Mouse (Mus musculus) lung, postnatal 10 days (tissue): Measurements from ENCODE around the gene Baz2b.
"Not testable (repeated sequence)": the region's sequence is repeated elsewhere in the genome, so short reads cannot be mapped to it uniquely, and the experiment has no call there.

Experiments used
- DNase-seq: peaks from one replicate; pipeline ENCODE4 v3.0.0; 2021

Baz2b gene

DNA sequence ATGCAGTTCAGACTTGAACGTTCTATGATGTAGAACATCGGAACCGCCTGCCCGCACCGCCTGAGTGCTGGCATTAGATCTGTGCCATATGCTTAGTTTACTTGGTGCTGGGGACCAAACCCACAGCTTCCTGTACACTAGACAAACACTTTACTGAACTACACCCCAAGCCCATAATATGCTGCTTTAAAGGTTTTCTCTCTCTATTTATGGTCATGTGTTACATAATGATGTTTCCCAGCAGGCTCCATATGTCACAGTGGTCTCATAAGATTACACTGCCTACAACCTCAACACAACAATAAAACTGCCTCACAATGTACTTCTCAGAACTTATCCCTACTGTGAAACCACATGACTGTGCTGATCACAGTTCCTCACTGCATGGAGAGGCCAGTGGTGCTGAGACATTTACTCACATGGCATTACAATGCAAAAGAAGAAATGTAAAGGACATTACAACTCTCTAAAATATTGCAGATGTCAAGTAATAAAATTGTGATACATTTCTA is 9.5 kb downstream of the Baz2b start:
- DNase-seq = no peak

DNA sequence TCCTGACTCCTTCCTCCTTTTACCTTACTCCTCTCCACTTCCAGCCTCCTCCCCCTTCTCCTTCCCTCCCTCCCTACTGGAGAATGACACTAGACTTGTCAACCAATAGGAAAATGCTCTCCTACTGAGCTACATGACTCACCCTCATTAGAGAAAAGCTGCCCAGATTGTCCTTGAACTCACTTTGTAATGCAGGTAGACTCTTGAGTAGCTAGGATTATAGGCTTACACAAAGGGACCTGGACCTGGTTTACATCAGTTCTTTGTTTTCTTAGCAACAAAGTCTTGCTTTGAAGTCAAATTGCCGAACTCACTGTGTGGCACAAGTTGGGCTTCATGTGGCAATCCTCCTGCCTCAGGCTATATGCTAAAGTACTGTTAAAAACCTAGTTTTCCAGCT is 12.8 kb downstream of the Baz2b start:
- no peak for DNase-seq

DNA sequence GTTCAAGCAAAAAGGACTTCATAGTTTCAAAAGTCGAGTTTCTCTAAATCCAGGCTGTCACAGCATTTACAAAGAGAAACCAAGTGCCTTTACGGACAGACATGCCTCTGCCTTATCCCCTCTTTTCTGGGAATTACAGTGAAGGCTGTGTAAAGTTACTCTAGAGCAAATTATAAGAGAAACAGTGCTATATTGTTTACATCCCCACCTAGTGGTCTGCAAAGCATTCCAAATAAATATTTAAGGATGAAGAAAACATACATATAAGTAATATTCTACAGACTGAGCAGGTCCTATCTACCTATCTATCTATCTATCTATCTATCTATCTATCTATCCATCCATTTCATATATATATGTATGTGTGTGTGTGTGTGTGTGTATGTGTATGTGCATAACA is 27.9 kb downstream of the Baz2b start:
- no peak for DNase-seq

DNA sequence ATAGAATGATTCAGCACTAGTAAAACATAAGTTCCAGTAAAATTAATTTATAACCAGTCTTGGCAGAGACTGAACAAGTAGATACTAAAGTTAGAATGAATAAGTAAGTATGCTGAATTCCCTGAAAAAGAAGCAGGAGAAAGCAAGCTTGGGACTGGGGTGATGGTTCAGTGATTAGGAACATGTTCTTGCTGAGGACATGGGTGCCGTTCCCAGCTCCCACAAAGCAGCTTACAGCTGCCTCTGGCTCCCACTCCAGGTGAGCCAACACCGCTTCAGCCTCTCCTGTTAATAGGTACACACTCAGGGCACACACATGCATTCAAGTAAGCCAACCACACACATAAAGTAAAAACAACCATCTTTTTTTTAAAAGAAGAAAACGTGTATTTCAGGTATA is 32.1 kb downstream of the Baz2b start:
- DNase-seq = no peak

DNA sequence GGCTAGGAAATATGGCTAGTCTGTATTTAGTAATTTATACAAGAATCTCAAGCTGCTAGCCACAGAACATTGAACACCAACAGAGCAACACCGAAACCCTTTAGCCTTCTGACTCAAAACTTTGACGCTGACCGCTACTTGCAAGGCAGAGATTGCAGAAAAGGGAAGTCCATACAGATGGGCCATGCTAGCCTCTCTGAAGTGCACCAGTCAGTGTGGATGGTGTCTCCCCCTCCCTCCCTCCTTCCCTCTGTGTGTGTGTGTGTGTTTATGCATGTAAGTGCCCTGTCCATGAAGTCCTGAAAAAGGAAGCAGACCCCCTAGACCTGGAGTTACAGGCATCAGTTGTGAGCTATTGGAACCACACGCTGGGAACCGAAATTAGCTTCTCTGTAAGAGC is 33.6 kb downstream of the Baz2b start:
- no peak for DNase-seq

DNA sequence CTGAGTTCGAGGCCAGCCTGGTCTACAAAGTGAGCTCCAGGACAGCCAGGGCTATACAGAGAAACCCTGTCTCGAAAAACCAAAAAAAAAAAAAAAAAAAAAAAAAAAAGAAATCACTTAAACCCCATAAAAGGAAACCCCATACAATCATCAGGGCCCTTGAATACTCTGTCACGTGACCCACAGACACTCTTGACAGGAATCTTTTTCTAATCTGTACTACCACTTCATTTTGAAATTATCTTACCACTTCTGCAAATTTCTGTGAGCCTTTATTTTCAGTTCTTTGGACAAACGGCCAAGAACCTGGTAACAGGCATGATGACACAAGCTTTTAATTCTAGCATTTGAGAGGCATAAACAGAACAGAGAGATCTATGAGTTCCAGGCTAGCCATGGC is 34.6 kb downstream of the Baz2b start:
- DNase-seq = no peak

DNA sequence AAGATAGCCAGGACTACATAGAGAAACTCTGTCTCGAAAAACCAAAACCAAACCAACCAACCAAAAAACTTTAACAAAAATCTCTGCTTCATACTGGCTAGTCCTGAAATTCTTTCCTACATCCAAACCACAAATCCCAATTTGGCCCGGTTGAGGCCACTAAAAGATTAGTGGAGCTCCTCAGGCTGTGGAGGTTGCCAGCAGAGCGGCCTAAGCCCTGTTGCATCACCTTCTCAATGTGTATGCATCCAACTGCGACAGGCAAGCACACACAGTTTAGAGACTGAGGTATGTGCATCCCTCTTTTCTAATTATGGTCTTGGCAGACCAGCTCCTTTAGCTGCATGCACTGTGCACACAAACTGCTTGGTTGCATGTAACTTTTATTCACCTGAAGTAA is 36.0 kb downstream of the Baz2b start:
- no peak for DNase-seq

DNA sequence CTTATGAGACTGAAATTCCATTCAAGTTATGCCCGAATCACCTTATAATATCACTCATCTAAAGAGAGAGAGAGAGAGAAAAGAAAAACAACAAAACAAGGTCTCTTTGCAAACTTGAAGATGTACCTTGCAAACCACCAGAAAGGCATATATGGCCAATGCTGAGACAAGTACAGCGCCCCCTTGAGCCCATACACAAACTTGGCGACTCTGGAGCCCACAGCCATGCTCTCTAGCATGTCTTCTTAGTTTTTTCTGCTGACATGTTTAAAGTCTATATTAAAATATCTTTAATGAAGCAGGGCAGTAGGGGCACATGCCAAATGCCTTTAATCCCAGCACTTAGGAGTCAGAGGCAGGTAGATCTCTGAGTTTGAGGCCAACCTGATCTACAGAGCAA is 36.4 kb downstream of the Baz2b start:
- no peak for DNase-seq

DNA sequence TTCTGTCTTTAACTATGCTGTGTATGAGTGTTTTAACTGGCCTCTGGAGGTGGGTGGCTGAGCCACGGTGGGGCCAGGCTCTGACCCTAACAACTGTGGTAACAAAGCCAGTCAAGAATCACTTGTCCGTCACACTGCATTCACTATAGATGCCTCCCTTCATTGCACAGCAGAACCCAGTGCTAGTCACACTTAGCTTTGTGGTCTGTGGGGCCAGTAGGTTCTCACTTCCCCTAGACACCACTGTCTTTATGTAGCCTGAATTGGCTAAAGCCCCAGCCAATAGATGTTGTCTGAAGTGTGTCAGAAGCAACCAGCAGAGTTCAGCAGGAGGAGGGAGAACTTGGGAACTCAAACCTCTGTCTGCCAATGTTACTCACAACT is 37.1 kb downstream of the Baz2b start:
- DNase-seq = peak; percentile 5

DNA sequence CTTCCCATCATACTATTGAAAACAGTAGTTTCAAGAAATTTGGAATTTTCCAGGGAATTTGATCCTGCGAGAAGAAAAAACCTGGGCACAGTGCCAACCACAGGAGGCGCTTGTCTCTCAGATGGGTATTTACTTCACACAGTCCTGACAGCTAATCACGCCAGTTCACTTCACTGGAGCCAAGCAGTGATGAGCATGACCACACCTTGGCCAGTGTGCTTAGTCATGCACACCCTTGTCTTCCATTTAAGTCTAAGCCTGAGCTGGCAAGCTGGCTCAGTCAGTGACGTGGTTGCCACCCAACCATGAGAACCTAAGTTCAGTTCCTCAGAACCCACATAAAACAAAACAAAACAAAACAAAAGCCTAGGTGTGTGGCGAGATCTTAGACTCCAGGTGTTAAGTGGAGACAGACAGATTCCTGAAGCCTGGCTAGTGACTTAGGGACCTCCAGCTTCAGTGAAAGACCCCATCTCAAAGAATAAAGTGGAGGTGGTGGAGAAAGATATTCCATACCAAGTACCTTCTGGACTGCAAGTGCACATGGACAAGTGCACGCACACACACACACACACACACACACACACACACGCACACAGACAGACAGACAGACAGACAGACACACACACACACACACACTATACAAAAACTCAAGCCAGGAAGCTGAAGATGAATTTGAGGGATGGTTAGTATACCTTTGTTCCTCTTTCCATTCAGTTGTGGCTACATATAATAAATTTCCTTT is 37.7 kb downstream of the Baz2b start:
- peak; percentile 29 for DNase-seq

DNA sequence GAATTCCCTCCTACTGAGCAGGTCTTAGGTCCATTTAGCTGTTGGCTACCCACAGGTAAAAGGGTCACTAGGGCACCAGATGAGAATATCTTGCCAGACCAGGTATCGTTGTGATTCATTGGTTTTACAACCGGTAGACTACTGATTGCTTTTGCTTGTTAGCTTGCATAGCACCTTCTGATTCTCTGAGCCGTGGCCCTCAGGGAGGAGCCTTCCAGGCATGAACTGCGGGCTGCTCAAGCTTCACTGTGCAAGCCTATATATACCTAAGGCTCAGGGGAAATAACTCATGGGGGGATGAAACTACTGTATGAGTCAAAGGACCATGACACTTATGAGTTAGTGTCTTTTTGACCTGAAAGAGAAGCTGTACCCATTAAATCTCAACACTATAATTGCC is 42.8 kb downstream of the Baz2b start:
- no peak for DNase-seq

DNA sequence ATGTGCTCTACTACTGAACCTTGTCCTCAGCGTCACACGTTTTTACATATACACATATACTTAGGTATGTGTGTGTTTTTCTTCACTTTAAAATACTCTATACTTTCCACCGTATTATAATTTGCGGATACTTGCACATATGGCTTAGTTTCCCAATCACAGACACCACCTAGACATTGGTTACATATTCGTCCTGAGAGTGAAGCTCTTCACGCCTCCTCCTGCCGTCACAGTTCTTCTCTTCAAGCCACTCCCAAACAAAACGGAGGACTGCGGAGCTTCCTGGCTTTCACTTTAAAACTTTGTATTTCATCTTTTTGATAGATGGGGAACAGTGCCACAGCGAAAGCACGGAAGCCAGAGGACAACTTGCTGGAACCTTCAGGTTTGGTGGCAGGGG is 44.0 kb downstream of the Baz2b start:
- no peak for DNase-seq

DNA sequence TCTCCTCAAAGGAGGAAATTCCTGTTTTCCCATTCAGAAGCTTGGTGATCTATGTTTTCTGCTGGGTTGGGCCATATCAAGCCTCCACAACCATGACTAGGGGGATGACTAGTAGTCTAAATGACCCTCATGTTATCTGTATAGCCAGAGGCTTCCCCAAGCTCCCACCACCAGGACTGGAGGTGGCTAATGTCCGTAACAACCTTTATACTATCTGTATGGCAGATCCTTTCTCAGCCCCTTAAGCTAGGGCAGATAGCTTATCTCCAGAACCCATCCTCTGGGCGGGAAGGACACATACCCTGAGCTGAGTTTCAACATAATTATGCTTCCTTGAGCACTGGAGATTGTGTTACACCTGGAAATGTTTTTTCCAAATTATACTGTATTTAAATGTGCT is 45.9 kb downstream of the Baz2b start:
- no peak for DNase-seq

DNA sequence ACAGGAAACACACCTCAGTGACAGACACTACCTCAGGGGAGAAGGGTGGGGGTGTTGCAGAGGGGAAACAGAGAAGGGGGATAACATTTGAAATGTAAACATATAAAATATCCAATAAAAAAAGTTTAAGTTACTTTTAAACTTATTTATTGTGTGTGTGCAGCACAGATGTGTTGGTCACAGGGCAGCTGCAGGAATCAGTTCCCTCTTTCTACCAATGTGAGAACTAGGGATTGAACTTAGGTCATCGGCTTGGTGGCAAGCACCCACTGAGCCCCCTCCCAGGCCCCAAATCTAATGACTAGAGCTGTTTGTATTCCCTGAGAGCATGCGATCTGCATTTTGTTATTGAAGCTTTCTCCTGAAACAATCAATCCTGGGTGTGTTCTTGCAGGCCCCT is 57.2 kb downstream of the Baz2b start:
- no peak for DNase-seq

DNA sequence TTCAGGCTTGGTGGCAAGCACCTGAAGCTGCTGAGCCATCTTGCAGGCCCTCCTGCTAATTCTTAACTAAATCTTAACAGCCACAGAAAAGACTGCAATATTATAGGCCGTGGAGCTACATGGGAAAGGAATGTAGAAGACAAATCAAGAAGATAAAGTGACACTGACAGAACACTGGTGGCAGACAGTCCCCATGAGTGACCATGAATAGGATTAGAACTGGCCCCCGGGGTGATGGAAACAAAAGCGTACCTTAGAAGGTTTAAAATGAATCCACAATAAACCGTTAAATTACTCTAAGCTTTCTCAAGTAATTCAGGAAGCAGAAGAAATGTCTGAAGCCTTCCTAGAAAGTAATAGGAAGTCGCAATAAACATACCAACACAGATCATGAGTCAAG is 61.0 kb downstream of the Baz2b start:
- DNase-seq = no peak

DNA sequence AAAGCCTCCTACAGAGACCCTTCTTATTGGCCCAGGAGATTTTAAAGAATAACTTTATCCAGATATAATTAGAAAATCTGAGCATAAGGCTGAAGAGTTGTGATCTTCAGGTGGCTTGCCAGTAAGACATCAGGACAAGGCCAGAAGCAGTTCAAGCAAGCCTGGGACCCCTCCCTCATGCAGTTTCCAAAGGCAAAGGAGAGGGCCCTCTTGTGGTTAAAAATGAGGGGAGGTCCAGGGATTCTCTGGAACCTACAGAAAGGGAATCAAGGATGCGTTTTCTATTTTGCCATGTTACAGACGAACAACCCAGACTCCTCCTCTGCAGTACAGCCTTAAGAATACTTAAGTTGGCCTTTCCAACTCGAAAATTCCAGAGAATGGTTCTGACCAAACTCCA is 62.2 kb downstream of the Baz2b start:
- DNase-seq = no peak

DNA sequence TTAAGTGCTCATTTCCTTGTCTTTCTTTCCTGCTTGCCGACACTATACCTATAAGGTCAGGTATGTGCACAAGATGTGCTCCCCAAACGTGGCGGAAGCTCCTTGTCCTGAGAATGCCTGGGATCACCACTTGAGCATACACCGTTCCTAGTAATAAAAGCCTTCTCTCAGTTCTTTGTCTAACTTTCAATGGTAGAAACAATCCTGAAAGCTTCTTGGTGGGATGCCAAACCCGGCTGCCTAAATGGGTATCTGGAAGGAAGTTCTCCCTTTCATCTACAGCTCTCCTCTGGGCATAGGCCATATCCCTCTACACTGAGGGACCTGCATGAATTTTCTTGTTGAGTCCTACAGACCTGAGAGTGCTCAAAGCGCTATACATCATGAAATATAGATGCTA is 63.9 kb downstream of the Baz2b start:
- DNase-seq = peak; percentile 45

DNA sequence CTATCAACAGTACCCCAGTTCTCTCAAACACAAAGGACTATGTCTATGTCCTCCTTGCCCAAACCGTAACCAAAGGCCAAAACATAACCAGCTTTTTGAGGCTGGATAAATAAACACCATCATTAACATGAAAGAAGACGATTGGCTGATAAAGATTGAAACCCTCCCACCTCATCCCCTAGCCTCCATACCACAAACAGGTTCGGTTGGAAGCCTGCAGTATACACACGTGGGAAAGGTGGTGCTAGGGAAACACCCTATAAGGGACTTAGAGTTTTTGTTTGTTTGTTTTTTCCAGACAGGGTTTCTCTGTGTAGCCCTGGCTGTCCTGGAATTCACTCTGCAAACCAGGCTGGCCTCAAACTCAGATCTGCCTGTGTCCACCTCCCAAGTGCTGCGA is 66.3 kb downstream of the Baz2b start:
- no peak for DNase-seq

DNA sequence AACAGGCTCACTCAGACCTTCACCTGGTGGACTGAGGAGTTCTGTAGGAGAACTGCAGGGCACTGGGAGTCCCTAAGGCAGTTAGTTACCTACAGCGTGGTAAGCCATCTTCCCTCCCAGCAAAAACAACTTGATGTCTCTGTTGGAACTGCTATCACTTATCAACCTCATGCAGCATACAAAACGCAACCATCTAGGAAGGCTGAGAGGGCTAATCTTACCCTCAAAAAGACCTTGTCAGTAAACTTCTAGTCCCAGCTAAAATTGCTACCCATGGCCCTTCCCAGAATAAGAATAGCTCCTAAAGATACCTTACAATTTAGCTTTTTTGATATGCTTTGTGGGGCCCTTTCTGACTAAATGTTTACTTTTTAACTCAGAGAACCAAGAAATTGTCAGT is 67.4 kb downstream of the Baz2b start:
- no peak for DNase-seq

DNA sequence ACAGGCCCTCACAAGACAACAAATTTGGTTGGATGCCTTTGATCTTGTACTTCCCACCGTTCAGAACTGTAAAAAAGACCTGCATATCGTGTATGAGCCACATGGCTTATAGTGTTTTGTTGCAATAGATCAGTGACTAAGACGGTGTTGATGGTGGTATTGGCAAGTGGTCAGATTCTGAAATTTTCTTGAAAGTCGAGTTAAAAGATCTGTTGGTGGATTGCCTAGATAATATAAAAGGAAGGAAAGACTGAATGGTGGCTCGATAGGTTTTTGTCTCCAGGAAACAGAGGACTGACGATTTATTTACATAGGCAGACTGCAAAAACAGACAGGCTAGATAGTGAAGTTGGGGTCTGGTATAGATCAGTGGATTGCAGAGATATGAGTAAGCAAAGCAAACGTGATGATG is 70.9 kb downstream of the Baz2b start:
- no peak for DNase-seq

DNA sequence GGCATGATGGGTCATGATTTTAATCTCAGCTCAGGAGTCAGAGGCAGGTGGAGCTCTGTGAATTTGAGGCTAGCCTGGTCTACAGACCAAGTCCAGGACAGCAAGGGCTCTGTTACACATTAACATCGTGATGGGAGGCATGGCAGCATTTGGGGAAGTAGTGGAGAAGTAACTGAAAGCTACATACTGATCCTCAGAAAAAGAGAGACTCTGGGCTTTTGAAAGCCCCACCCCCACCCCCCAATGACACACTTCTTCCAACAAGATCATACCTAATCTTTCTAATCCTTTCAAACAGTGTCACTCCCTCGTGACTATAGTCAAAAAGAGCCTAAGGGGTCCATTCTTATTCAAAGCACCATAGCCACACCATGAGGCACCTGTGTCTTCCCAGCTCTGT is 73.8 kb downstream of the Baz2b start:
- DNase-seq = no peak

DNA sequence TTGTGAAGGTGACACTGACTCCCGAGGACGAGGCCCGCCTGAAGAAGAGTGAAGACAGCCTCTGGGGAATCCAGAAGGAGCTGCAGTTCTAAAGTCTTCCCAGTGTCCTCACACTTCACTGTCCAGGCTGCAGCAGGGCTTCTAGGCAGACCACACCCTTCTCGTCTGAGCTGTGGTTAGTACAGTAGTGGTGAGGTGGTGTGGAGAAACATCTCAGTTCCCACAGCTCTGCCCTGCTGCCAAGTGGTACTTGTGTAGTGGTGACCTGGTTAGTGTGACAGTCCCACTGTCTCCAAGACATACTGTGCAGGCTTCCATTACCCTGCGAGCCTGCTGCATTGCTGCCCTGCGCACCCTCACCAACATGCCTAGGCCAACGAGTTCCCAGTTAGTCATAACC is 74.7 kb downstream of the Baz2b start:
- not testable (repeated sequence) for DNase-seq

DNA sequence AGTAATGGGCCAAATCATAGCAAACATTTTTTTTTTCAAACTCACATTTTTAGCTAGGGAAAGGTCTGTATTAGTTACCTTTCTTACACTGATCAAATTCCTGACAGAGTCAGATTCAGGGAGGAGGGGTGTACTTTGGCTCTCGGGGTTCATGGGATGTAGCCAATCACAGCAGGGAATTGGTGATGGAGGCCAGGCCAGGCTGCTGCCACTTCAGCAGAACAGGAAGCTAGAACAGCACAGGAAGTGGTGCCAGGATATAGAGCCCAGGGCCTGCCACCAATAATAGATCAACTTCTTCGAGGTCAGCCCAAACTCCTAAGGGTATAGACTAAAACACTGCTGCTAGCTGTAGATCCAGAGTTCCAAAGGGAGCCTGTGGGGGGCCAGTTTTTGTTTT is 76.6 kb downstream of the Baz2b start:
- no peak for DNase-seq

DNA sequence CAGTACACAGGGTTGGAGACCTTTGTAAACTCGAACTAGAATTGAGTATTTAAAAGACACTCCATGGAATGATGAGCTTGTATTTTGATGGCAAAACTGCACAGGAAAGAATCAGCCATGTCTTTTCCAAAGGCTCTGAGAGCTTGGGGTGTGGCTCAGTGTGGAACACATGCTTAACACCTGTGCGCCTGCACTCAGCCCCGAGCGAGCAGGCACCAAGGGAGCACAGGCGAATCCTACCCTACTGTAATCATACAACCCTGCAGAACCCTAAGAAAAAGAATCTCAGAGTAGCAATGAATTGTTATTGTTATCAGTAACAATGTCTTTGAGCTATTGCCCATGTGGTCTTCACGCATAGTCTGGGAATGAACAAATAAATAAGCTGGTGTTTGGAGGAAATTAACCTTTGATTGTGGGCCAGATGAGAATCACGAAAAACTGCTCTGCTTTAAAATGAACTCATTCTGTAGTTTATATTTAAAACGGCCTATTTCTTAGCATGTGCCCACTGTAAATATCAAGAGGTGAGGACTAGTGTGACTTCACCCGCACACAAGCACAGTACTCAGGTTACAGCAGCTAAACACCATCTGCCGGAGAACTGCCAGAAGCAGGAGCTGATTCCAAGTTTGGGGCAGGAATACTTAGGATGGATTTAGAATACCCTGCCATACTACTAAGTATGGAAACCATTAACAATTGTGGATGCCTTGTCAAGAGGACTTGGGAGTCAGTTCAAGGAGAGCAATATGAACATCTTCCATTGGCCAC is 77.2 kb downstream of the Baz2b start:
- DNase-seq = no peak

DNA sequence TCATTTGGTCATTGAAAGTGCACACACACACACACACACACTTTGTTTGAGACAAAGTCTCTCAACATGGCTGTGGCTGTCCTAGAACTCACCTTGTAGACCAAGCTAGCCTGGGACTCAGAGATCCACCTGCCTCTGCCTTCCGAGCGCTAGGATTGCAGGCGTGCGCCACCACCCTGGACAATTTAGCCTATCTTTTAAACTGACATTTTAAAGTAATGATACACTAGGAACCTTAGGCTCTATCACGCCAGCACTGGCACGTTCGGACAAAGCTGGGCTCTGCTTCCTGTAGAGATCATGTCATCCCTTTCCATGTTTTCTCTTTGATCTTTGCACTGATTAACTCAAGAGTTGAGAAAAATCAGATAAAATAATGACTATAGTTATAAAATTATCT is 81.0 kb downstream of the Baz2b start:
- no peak for DNase-seq
